Mouse (Mus musculus) G1E (cell line): Measurements from ENCODE around the gene Pex3.

Experiments used
- CTCF ChIP-seq: IDR thresholded peaks from 2 replicates; pipeline ENCODE4 v1.5.1; 2012; ENCODE audit warnings: low read depth, low read length, inconsistent platforms, mixed read lengths
- GATA2 ChIP-seq: IDR thresholded peaks from 2 replicates; pipeline ENCODE4 v1.6.1; 2012; ENCODE audit warnings: low read depth, low read length, inconsistent platforms, borderline replicate concordance
- TAL1 ChIP-seq: conservative IDR thresholded peaks from 2 replicates; pipeline ENCODE4 v1.6.1; 2012; ENCODE audit warnings: low read depth, low read length, inconsistent platforms, mixed read lengths

DNA sequence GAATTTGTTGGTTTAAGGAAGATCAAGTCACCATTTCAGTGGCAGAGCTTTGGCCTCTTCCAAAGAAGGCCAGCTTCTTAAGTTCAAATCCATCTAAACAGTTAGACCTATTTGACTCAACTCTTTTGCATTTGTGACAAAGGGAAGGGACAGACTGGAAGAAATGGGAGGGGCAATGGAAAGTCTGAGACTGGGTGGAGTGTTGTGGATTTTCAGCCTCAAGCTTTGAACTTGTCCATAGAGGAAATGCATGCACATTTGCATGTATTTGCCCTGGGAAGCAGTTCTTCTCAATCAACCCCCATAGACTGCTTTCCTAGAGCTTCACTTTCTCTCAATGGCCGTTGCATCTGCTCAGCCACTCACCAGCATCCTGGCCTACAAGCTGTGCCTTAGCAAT, 1.4 kb upstream of the Pex3 start:
- TF ChIP-seq CTCF = no peak
- TF ChIP-seq GATA2 = no peak
- TF ChIP-seq TAL1 = no peak
